Mouse (Mus musculus) megakaryocyte-erythroid progenitor cell, adult 5-6 weeks (primary cell): ENCODE results near the gene Sbk2. TPM values are rescaled to one million over a fixed set of nuclear protein-coding genes. Genes with fewer than 3 reads are reported as not detected.

Source experiments
- ATAC-seq: replicated peaks from 2 replicates; pipeline ENCODE4 v1.8.0; 2016; ENCODE audit warnings: mild to moderate bottlenecking, inconsistent platforms; ENCODE audit not compliant: severe bottlenecking, poor library complexity, low FRiP score, low TSS enrichment
- total RNA-seq, 2 experiments: library from RNA; stranded (forward) in 1 of 2; stranded (reverse) in 1 of 2; fragments of 200-1000, 215-1000 nt in 1 of 2; fragments of >200 nt in 1 of 2; fragmentation: Nextera tagmentation in 1 of 2; gene quantifications; 2 replicates each; pipeline ENCODE4 v1.2.3; 2014 to 2017

The Sbk2 gene
- total RNA-seq, 2 experiments from 2014 or later, result not detected

DNA sequence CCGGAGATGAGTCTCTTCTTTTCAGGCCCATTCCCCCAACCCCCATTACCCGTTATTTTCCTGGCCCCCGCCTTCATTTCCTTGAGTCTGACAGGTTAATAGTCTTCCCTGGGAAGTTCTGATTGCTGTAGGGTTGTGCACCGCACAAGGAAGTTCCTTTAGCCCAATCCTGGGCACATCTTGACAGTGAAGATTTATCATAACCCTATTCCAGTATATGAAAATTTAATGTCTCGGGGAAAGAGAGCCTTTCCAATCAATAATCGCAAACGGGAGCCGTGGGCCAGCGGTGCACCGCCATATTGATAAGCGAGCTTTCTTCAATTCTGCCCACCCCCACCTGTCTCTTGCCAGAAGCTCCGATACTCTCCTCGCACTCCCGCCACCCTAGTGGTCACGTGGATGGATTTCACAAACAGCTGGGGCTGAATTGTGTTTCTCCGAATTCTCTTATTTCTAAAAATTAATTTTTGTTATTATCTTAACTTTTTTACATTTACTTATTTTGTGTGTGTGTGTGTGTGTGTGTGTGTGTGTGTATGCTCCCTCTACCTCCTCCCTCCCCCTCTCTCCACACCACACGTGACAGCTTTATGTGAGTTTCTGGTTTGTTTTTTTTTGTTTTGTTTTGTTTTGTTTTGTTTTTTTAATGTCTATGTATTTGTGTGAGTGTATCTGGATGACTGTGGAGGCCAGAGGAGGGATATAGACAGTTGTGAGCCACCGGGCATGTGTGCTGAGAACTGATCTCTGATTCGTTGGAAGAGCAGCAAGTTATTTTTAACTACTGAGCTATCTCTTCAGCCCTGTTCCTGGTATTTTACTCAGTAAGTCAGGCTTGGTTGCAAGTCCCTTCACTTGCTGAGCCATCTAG lies 64.3 kb downstream of the Sbk2 start:
- peak; percentile 79 for ATAC-seq

DNA sequence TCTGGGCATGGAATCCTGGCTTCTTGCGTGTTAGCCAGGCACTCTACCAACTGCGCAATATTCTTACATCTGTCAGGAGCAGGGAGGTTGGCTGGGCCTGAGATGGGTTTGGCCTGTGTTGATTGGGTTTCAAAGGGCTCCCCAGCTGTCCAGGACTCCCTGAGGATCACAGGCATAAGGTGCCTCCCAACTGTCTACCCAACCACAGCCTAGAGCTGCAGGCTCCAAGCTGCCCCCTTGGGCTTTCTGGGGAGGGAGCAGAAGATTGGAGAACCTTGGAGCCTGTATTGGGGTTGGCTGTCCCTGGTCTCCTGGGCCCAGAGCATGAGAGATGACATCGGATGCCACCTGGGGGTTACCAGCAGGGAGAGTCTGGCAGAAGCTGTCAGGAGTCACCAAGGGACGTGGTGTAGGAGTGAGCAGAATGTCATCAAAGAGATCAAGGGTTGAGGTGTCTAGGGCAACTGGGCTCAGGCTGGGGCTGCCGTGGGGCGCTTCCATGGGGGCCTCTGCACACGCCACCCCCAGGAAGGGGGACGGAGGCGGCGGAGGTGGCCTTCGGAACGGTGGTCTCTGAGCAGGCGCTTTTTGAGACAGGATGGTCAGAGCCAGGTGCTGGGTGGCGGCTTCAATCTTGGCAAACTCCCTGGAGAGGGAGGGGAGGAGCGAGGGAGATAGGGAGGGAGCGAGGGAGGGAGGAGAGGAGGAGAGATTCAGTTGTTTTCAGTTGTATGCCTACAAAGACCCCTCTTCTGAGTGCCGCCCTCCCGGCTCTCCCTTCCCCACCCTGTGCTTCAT lies 65.2 kb downstream of the Sbk2 start:
- ATAC-seq, result peak; percentile 16; the same call in 1 of the 2 replicates

DNA sequence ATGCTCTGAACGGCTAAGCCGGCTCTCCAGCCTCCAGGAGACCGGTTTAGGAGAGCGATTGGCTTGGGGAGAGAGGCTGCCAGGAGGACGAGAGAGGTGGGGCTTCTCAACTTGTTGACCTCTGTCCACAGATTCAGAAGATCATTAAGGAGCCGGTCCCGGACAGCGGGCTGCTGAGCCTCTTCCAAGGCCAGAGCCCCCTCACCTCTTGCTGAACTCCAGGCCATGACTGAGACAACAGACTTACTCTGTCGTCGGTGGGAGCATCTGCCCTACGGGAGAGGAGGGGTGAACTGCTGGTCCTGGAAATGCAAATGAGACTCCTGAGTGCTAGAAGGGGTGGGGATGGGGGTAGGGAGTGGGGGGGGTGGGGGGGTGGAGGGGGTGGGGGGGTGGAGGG lies 69.0 kb downstream of the Sbk2 start:
- ATAC-seq, result no peak

Other genes with a start within 250 kb of the Sbk2 start
Only the 30 nearest of the 32 such genes appear.
- 75.8 and 96.3 TPM in 2 replicates for gene Kmt5c, start 224.3 kb downstream of the Sbk2 start, total RNA-seq (2014; fragmentation: Nextera tagmentation)
- gene Kmt5c, start 224.3 kb downstream of the Sbk2 start, total RNA-seq (2017), result 25.6 and 52.4 TPM in 2 replicates
- gene Cox6b2, start 211.3 kb downstream of the Sbk2 start, total RNA-seq (2014; fragmentation: Nextera tagmentation), result 279 and 377 TPM in 2 replicates
- gene Cox6b2, start 211.3 kb downstream of the Sbk2 start, total RNA-seq (2017), result 151 and 283 TPM in 2 replicates
- not detected in 2 replicates for gene Fam71e2, start 193.1 kb downstream of the Sbk2 start, total RNA-seq (2014; fragmentation: Nextera tagmentation)
- gene Fam71e2, start 193.1 kb downstream of the Sbk2 start, total RNA-seq (2017), result not detected in 2 replicates
- gene Il11, start 181.5 kb downstream of the Sbk2 start, total RNA-seq (2014; fragmentation: Nextera tagmentation), result not detected in 2 replicates
- 0.15 TPM in 1 of 2 replicates, not detected in the other for gene Il11, start 181.5 kb downstream of the Sbk2 start, total RNA-seq (2017)
- not detected in 2 replicates for gene Tmem190, start 181.5 kb downstream of the Sbk2 start, total RNA-seq (2014; fragmentation: Nextera tagmentation)
- not detected in 2 replicates for gene Tmem190, start 181.5 kb downstream of the Sbk2 start, total RNA-seq (2017)
- 15.1 and 17.8 TPM in 2 replicates for gene Tmem238, start 174.8 kb downstream of the Sbk2 start, total RNA-seq (2014; fragmentation: Nextera tagmentation)
- gene Tmem238, start 174.8 kb downstream of the Sbk2 start, total RNA-seq (2017), result 21.3 and 26.1 TPM in 2 replicates
- 3,204 and 3,219 TPM in 2 replicates for gene Rpl28, start 171.5 kb downstream of the Sbk2 start, total RNA-seq (2014; fragmentation: Nextera tagmentation)
- 676 and 1,069 TPM in 2 replicates for gene Rpl28, start 171.5 kb downstream of the Sbk2 start, total RNA-seq (2017)
- gene Ube2s, start 151.8 kb downstream of the Sbk2 start, total RNA-seq (2014; fragmentation: Nextera tagmentation), result 291 and 381 TPM in 2 replicates
- gene Ube2s, start 151.8 kb downstream of the Sbk2 start, total RNA-seq (2017), result 146 and 204 TPM in 2 replicates
- 0.31 TPM in 1 of 2 replicates, not detected in the other for gene Shisa7, start 119.7 kb downstream of the Sbk2 start, total RNA-seq (2014; fragmentation: Nextera tagmentation)
- not detected in 2 replicates for gene Shisa7, start 119.7 kb downstream of the Sbk2 start, total RNA-seq (2017)
- 1.8 and 12.5 TPM in 2 replicates for gene Isoc2b, start 94.1 kb downstream of the Sbk2 start, total RNA-seq (2014; fragmentation: Nextera tagmentation)
- 13.3 and 86.2 TPM in 2 replicates for gene Isoc2b, start 94.1 kb downstream of the Sbk2 start, total RNA-seq (2017)
- gene Isoc2a, start 87.3 kb downstream of the Sbk2 start, total RNA-seq (2014; fragmentation: Nextera tagmentation), result 7.9 and 9.6 TPM in 2 replicates
- 7.4 and 13.2 TPM in 2 replicates for gene Isoc2a, start 87.3 kb downstream of the Sbk2 start, total RNA-seq (2017)
- gene Gm36210, start 57.9 kb downstream of the Sbk2 start, total RNA-seq (2014; fragmentation: Nextera tagmentation), result not detected in 2 replicates
- not detected in 2 replicates for gene Gm36210, start 57.9 kb downstream of the Sbk2 start, total RNA-seq (2017)
- gene Zfp628, start 49.2 kb downstream of the Sbk2 start, total RNA-seq (2014; fragmentation: Nextera tagmentation), result 8.2 and 11.6 TPM in 2 replicates
- gene Zfp628, start 49.2 kb downstream of the Sbk2 start, total RNA-seq (2017), result 1.1 and 1.2 TPM in 2 replicates
- gene Nat14, start 42.4 kb downstream of the Sbk2 start, total RNA-seq (2014; fragmentation: Nextera tagmentation), result 6.6 TPM in 1 of 2 replicates, not detected in the other
- gene Nat14, start 42.4 kb downstream of the Sbk2 start, total RNA-seq (2017), result 0.23 and 1.9 TPM in 2 replicates
- gene Ssc5d, start 38.6 kb downstream of the Sbk2 start, total RNA-seq (2014; fragmentation: Nextera tagmentation), result not detected in 2 replicates
- not detected in 2 replicates for gene Ssc5d, start 38.6 kb downstream of the Sbk2 start, total RNA-seq (2017)
- gene Sbk3, start 6.8 kb upstream of the Sbk2 start, total RNA-seq (2014; fragmentation: Nextera tagmentation), result not detected in 2 replicates
- gene Sbk3, start 6.8 kb upstream of the Sbk2 start, total RNA-seq (2017), result not detected in 2 replicates
- 12.0 and 32.5 TPM in 2 replicates for gene Zfp579, start 31.8 kb upstream of the Sbk2 start, total RNA-seq (2014; fragmentation: Nextera tagmentation)
- 0.76 and 2.2 TPM in 2 replicates for gene Zfp579, start 31.8 kb upstream of the Sbk2 start, total RNA-seq (2017)
- 16.6 and 19.9 TPM in 2 replicates for gene Zfp524, start 50.0 kb upstream of the Sbk2 start, total RNA-seq (2014; fragmentation: Nextera tagmentation)
- gene Zfp524, start 50.0 kb upstream of the Sbk2 start, total RNA-seq (2017), result 3.0 and 9.3 TPM in 2 replicates
- 34.8 and 35.7 TPM in 2 replicates for gene Fiz1, start 50.3 kb upstream of the Sbk2 start, total RNA-seq (2014; fragmentation: Nextera tagmentation)
- 19.8 and 32.7 TPM in 2 replicates for gene Fiz1, start 50.3 kb upstream of the Sbk2 start, total RNA-seq (2017)
- 2.6 TPM in 1 of 2 replicates, not detected in the other for gene Gm44973, start 51.1 kb upstream of the Sbk2 start, total RNA-seq (2014; fragmentation: Nextera tagmentation)
- not detected in 2 replicates for gene Gm44973, start 51.1 kb upstream of the Sbk2 start, total RNA-seq (2017)
- 22.7 and 24.4 TPM in 2 replicates for gene Zfp865, start 56.0 kb upstream of the Sbk2 start, total RNA-seq (2014; fragmentation: Nextera tagmentation)
- gene Zfp865, start 56.0 kb upstream of the Sbk2 start, total RNA-seq (2017), result 7.8 and 9.8 TPM in 2 replicates
- not detected in 2 replicates for gene Ccdc106, start 56.1 kb upstream of the Sbk2 start, total RNA-seq (2014; fragmentation: Nextera tagmentation)
- gene Ccdc106, start 56.1 kb upstream of the Sbk2 start, total RNA-seq (2017), result 0.42 and 0.56 TPM in 2 replicates
- 1.3 and 2.0 TPM in 2 replicates for gene 4632433K11Rik, start 69.7 kb upstream of the Sbk2 start, total RNA-seq (2014; fragmentation: Nextera tagmentation)
- 0.23 TPM in 1 of 2 replicates, not detected in the other for gene 4632433K11Rik, start 69.7 kb upstream of the Sbk2 start, total RNA-seq (2017)
- gene Zfp784, start 74.0 kb upstream of the Sbk2 start, total RNA-seq (2014; fragmentation: Nextera tagmentation), result 1.0 and 1.9 TPM in 2 replicates
- 0.09 and 2.9 TPM in 2 replicates for gene Zfp784, start 74.0 kb upstream of the Sbk2 start, total RNA-seq (2017)
- gene Zfp580, start 87.1 kb upstream of the Sbk2 start, total RNA-seq (2014; fragmentation: Nextera tagmentation), result 1.3 and 2.1 TPM in 2 replicates
- gene Zfp580, start 87.1 kb upstream of the Sbk2 start, total RNA-seq (2017), result not detected in 2 replicates
- 259 and 276 TPM in 2 replicates for gene U2af2, start 97.7 kb upstream of the Sbk2 start, total RNA-seq (2014; fragmentation: Nextera tagmentation)
- 284 and 302 TPM in 2 replicates for gene U2af2, start 97.7 kb upstream of the Sbk2 start, total RNA-seq (2017)
- 134 and 193 TPM in 2 replicates for gene Epn1, start 115.8 kb upstream of the Sbk2 start, total RNA-seq (2014; fragmentation: Nextera tagmentation)
- 51.1 and 62.6 TPM in 2 replicates for gene Epn1, start 115.8 kb upstream of the Sbk2 start, total RNA-seq (2017)
- gene Rfpl4, start 152.5 kb upstream of the Sbk2 start, total RNA-seq (2014; fragmentation: Nextera tagmentation), result not detected in 2 replicates
- gene Rfpl4, start 152.5 kb upstream of the Sbk2 start, total RNA-seq (2017), result not detected in 2 replicates
- gene Rasl2-9, start 161.5 kb upstream of the Sbk2 start, total RNA-seq (2014; fragmentation: Nextera tagmentation), result not detected in 2 replicates
- gene Rasl2-9, start 161.5 kb upstream of the Sbk2 start, total RNA-seq (2017), result not detected in 2 replicates
- not detected in 2 replicates for gene Vmn1r55, start 185.3 kb upstream of the Sbk2 start, total RNA-seq (2014; fragmentation: Nextera tagmentation)
- gene Vmn1r55, start 185.3 kb upstream of the Sbk2 start, total RNA-seq (2017), result not detected in 2 replicates